Mouse (Mus musculus): ENCODE data around the gene Add3.

DNA sequence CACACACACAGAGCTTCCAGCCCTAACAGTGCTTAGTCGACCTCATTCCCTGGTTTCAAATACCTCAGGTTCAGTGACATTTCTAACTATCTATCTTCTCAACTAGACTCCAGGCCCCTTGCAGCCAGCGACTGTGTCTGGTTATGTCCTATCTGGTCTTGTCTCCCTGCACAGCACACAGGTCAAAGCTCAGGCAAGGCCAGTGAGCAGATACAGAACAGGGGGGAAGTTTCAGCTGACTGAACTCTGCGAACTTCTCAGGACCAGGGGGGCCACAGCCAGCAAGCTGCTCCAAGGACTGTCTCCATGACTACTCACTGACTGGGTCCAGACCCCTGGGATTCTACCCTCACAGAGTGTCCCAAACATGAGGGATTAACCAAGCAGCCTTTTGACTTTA, 135.0 kb downstream of the Add3 start:
- TF ChIP-seq CTCF (conservative IDR thresholded peaks at IDR 0.05; ENCODE audit: low read length) (no peak), POU5F1 (IDR thresholded peaks at IDR 0.05; ENCODE audit: borderline replicate concordance, low read length) (no peak)

Measured in E14TG2a.4 (cell line).